Mouse (Mus musculus) heart, postnatal 0 days (tissue): ENCODE data around the gene Pfdn6.

Experiments used
- CTCF ChIP-seq: IDR thresholded peaks from 2 replicates; pipeline ENCODE4 v1.5.1; 2016; ENCODE audit warnings: antibody characterized with exemption, control low read depth, low read depth
- EP300 ChIP-seq: IDR thresholded peaks from 2 replicates; pipeline ENCODE4 v1.6.1; 2016; ENCODE audit warnings: antibody characterized with exemption, low read depth

DNA sequence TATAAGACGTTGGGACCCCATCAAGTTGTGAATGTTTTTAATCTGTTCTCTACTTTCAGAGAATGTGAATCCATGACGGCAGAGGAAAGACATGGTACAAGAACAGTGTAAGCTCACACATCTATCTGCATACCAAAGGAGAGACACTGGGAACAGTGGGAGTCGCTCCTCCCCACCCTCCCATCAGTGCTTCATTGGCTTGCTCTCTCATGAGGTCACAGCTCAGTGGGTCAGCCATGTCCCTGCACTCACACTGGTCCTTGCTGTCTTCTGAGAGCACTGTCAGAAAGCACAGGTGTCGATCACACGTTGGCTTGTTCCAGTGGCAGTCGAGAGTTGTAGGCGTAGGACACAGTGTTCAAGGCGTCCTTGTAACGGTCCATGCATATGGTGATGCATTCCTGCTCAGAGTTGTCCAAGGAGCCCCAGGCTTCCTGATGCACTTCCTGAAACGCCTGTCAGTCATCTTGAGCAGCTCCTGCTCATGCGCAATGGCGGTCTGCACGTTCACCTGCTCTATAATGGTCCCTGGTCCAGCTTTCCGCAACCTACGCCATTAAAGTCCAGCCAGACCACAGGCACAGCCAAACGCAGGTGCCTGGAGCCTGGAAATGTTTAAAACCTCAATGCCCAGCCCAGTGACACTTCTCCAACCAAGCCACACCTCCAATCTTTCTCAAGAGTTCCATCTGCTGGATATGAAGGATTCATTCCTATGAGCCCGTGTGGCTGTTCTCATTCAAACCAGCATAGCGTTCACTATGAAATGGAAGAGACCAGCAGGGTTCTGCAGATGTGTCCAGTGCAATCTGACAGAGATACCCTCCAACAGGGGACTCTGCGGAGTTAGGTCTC is 40.3 kb upstream of the Pfdn6 start:
- TF ChIP-seq CTCF (no peak), EP300 (no peak)
